Mouse (Mus musculus) gonadal fat pad, adult 2 months (tissue): Measurements from ENCODE around the gene Wbp1. TPM values are rescaled to one million over a fixed set of nuclear protein-coding genes. Genes with fewer than 3 reads are reported as not detected.
"Not testable (repeated sequence)": the region's sequence is repeated elsewhere in the genome, so short reads cannot be mapped to it uniquely, and the experiment has no call there.

Experiments
- DNase-seq: peaks from one replicate; pipeline ENCODE4 v3.0.0-alpha.2; 2012; ENCODE audit warnings: low read depth
- polyA plus RNA-seq: library from polyadenylated mRNA; depleted of rRNA; stranded (reverse); fragments of >200 nt; gene quantifications from 2 replicates; pipeline ENCODE4 v1.2.3, GENCODE M21; 2012; rRNA removed

Wbp1 gene
- 187 and 193 TPM in 2 replicates for polyA plus RNA-seq

- DNase-seq = peak; percentile 93
Measured at GRCm38 (mm10) chr6:83120930-83121862, at the start of gene Wbp1. TSS of gene Wbp1 (minus strand) at chr6:83121559.

- no peak for DNase-seq
Measured at GRCm38 (mm10) chr6:83171063-83171462, 49.7 kb upstream of the Wbp1 start.

- no peak for DNase-seq
Measured at GRCm38 (mm10) chr6:83169872-83170271, 48.5 kb upstream of the Wbp1 start.

GRCm38 (mm10) chr6:83166243-83166630 is 44.9 kb upstream of the Wbp1 start:
- no peak for DNase-seq

GRCm38 (mm10) chr6:83165607-83166242 is 44.4 kb upstream of the Wbp1 start, which contains the start of gene Dctn1:
TSS of gene Dctn1 (plus strand) at chr6:83165920.
- DNase-seq = peak; percentile 46

- no peak for DNase-seq
Measured at GRCm38 (mm10) chr6:83165026-83165606, 43.8 kb upstream of the Wbp1 start.

- no peak for DNase-seq
Measured at GRCm38 (mm10) chr6:83162701-83163100, 41.3 kb upstream of the Wbp1 start.

- no peak for DNase-seq
Measured at GRCm38 (mm10) chr6:83161921-83162641, 40.7 kb upstream of the Wbp1 start.

DNA sequence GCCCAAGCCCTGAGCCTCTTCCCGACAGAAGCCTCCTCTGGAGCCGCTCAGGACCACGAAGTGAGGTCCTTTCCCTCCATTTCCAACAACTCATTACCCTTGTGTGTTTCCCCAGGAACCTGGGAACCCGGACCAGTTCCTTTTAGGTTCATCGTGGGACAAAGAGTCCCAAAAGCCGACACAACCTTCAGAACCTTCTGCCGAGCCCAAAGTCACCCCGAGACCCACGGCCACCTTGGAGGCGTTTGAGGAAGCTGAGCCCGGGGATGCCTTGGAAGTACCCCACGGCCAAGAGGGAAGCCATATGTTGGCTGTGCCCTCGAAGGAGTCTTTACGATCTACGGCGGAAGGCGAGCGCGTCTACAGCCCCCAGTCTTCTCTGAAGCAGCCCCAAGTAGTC is 40.1 kb upstream of the Wbp1 start:
- no peak for DNase-seq

- DNase-seq = not testable (repeated sequence)
Measured at GRCm38 (mm10) chr6:83159456-83159855, 38.1 kb upstream of the Wbp1 start.

DNA sequence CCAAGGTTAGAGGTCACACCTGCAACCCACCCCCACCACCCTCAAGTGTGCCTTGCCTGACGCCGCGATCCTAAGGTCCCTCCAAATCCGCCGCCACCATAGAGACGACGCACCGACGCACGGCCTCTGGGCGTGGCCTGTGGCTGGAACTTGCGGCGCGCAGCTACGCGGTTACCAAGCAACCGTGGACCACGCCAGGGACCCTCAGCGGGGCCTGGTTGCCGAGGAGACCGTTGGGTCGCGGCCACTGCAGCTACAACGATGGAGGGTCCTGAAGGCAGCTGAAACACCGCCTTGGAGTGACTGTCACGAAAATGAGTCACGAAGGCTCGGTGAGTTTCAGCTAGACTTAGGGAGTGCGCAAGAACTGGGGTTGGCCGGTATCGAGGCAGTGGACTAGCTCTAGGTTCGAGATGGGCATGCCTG is 34.9 kb upstream of the Wbp1 start, which contains the start of the genes Wdr54 and 1700003E16Rik:
Wdr54 (minus strand) TSS at position 139 of the 426 bp plus-strand sequence.
1700003E16Rik (plus strand) TSS at position 146 of the 426 bp plus-strand sequence.
- no peak for DNase-seq

- no peak for DNase-seq
Measured at GRCm38 (mm10) chr6:83155552-83156238, 34.3 kb upstream of the Wbp1 start.

DNA sequence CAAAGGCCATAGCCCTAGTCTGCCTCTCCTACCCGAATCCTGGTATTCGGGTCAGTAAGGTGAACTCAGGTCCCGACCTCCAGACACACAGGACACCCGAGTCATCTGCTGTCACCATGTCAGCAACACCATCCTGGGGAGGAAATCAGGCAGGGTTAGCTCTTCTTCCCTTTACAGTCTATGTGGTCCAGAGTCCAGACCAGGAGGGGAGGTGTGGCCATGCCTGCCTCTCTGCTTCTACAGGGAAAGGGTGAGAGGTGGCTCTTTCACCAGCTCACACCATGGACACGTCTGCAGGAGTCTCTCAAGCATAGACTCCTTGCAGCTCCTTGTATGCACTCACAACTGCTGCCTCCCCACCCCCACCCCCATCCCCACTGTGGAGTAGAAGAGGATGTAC is 32.1 kb upstream of the Wbp1 start:
- no peak for DNase-seq

- DNase-seq = no peak
Measured at GRCm38 (mm10) chr6:83153038-83153437, 31.7 kb upstream of the Wbp1 start.

DNA sequence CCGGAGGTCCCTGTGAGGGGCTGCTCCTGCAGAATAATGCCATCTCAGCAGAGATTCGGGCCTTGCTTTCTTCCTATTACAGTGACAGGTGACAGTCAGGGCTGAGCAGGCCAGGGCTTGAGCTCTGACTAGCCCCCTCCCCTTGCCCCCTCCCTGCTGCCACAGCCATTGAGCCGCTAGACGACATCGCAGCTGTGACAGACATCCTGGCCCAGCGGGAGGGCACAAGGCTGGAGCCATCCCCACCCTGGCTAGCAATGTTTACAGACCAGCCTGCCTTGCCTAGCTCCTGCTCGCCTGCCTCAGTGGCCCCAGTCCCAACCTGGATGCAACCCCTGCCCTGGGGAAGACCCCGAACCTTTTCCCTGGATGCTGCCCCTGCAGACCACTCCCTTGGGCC is 30.4 kb upstream of the Wbp1 start:
- no peak for DNase-seq

DNA sequence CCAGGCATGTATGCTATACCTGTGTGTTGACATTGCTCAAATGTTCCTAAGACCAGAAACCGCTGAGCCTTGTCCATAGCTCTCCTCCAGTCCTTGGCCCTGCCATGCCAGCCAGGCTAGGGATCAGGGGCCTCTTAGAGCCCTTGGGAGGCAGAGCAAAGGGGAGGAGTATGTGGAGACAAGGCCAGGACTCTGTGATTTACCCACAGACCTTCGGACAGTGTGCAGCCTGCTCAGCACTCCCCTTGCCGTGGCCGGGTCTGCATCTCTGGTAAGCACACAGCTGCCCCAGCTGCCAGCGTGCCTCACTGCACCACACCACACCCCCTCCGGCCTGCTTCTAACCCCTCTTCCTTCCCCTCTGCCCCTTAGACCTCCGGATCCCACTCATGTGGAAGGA is 25.9 kb upstream of the Wbp1 start:
- DNase-seq = no peak

DNA sequence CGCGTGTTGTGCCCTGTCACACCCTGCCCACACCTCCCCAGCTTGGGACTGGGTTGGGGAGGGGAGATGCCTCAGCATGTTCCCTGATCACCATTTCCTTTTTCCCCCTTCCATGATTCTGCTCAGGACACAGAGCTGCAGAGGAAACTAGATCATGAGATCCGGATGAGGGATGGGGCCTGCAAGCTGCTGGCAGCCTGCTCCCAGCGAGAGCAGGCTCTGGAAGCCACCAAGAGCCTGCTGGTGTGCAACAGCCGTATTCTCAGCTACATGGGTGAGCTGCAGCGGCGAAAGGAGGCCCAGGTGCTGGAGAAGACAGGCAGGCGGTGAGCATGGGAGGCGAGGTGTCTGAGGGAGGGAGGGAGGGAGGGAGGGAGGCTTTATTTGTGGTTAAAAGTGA is 24.4 kb upstream of the Wbp1 start:
- DNase-seq = no peak

GRCm38 (mm10) chr6:83145209-83145608 is 23.9 kb upstream of the Wbp1 start:
- no peak for DNase-seq

- DNase-seq = no peak
Measured at GRCm38 (mm10) chr6:83142886-83143285, 21.5 kb upstream of the Wbp1 start.

DNA sequence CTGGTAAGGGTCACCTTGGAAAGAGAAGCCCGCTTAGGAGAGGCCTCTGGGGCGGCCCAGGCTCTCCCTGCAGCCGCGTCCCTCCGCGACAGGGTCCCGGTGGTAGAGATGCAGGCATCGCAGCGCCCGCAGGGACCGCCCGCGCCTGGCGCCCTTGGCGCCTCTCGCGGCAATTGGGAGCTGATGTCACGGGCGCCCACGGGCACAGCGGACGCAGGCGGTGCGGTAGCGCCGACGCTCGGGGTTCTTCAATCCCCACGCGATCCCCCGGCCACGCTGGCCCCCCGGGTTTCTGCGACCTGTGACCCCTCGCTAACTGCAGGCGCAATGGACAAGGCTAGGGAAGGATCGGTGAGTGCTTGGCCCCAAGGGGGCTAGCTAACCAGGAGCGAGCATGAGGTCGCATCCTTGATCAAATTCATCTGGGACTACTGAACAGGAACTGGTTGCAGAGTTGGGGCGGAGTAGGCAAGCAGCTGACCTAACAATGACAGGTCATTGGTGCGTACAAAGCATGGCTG is 20.9 kb upstream of the Wbp1 start:
- DNase-seq = no peak

DNA sequence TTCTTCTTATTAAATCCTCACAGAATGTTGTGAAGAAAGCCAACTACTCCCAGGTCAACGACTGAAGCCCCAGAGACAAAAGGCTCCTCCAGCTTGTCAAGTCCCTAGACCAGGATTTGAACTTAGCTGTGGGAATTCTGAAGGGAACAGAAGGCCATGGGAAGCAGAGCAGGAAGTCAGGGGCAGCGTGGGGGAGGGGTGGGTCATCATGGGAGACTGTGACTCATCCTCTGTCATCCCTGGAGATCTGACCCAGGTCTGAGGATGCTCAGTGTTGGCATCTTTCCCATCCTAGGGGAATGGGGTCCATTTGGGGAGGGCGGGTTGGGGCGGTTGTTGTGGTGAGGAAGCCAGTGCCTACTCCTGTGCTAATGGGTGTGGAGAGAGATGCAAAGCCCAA is 20.3 kb upstream of the Wbp1 start:
- no peak for DNase-seq
